Mouse (Mus musculus): ENCODE data around the gene Aup1. TPM values are rescaled to one million over a fixed set of nuclear protein-coding genes. Genes with fewer than 3 reads are reported as not detected.

Gene Aup1
- polyA plus RNA-seq, 1 experiment: 276 TPM

DNA sequence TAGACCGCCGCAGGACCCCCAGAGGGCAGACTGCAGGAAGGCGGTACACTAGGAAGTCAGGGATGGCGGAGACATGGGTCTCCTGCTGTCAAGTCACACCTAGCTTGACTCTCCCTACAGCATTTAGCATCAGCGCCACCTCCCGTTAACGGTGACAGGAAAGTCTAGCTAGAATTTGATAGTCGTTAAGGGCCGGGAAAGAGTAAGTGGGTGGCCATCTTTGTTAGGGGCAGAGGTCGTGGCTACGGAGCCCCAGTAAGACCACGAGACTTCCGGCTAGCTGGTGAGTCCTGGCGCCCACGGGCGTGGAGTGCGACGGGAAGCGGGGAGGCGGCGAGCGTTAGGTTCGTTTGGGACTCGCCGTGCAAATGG, 47.0 kb downstream of the Aup1 start, which contains the start of the genes Ccdc142 and Gm42688:
Gene Ccdc142, plus strand, starts transcription at position 286 of the 372 bp plus-strand sequence.
Gene Gm42688, plus strand, starts transcription at position 302 of the 372 bp plus-strand sequence.
- Histone ChIP-seq H3K4me1 (ENCODE audit: control insufficient read depth, insufficient read depth, low read length) (peaks cover 14% of the 10 kb centered on the region), H3K27ac (ENCODE audit: insufficient read depth, low read length) (peak within 1 kb of the TSS; percentile 63), H3K4me3 (replicated peaks; ENCODE audit: insufficient read depth, low read depth, low read length) (peak within 1 kb of the TSS; percentile 78), H3K27me3 (ENCODE audit: control insufficient read depth, insufficient read depth, low read length) (no peaks in the 10 kb centered on the region)
- under 1% methylated on average over 25 of the region's 25 CpGs for WGBS
- TF ChIP-seq CTCF (IDR thresholded peaks at IDR 0.05; ENCODE audit: borderline replicate concordance, insufficient read depth, low read depth, low read length): peak; percentile 62
- TF ChIP-seq POLR2A (IDR thresholded peaks at IDR 0.05; ENCODE audit: borderline replicate concordance, insufficient read depth, low read length): peak; percentile 77
- peak; percentile 92 to 94 for DNase-seq

- peak overlapping the region; percentile 63 for H3K27ac ChIP-seq (ENCODE audit: insufficient read depth, low read length)
- WGBS: under 1% methylated on average over 74 of the region's 74 CpGs
- peak overlapping the region; percentile 78 for H3K4me3 ChIP-seq (replicated peaks; ENCODE audit: insufficient read depth, low read depth, low read length)
- TF ChIP-seq CTCF (IDR thresholded peaks at IDR 0.05; ENCODE audit: borderline replicate concordance, insufficient read depth, low read depth, low read length): no peak; the same call in 1 of the 2 replicates
- 0 out of 2 replicates have a peak, but pooled peaks have one; percentile 9 for TF ChIP-seq POLR2A (IDR thresholded peaks at IDR 0.05; ENCODE audit: borderline replicate concordance, insufficient read depth, low read length)
- no peaks in the 10 kb centered on the region for H3K27me3 ChIP-seq (ENCODE audit: control insufficient read depth, insufficient read depth, low read length)
- DNase-seq: peak; percentile 58 to 60
- H3K4me1 ChIP-seq (ENCODE audit: control insufficient read depth, insufficient read depth, low read length): peaks cover 14% of the 10 kb centered on the region
Measured at GRCm38 (mm10) chr6:83101688-83102556, 47.6 kb downstream of the Aup1 start.

DNA sequence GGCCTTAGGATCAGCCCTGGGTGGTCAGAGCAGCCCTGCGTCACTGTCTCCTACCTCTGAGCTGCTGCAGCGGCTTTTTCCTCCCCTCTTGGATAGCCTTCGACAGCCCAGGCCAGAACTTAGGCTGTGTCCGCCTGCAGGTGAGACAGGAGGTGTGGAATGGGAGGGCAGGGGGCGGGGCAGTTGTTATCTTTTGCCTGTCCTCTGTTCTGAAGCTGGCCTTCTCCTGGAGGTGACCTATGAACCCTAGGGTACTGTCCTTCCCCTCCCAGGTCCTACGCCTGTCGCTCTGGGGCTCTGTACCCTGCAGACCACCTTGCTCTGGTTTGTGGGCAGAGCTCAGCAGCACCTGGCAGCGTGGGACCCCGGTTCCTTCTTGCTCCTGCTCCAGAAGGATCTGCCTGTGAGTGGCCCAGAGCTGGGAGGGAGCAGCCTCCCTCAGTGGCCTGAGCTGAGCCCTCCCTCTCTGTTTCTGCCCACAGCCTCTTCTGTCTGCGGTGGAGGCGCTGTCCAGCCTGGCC, 48.9 kb downstream of the Aup1 start:
- no peak for DNase-seq
- TF ChIP-seq POLR2A (IDR thresholded peaks at IDR 0.05; ENCODE audit: borderline replicate concordance, insufficient read depth, low read length) (no peak), CTCF (IDR thresholded peaks at IDR 0.05; ENCODE audit: borderline replicate concordance, insufficient read depth, low read depth, low read length) (no peak)

GRCm38 (mm10) chr6:83104158-83104557, 49.8 kb downstream of the Aup1 start:
- no peak for TF ChIP-seq POLR2A (IDR thresholded peaks at IDR 0.05; ENCODE audit: borderline replicate concordance, insufficient read depth, low read length)
- no peak for TF ChIP-seq CTCF (IDR thresholded peaks at IDR 0.05; ENCODE audit: borderline replicate concordance, insufficient read depth, low read depth, low read length)
- DNase-seq: no peak
- 31% methylated on average over 4 of the region's 4 CpGs for WGBS
- H3K4me3 ChIP-seq (replicated peaks; ENCODE audit: insufficient read depth, low read depth, low read length): no peak overlapping the region
- H3K27ac ChIP-seq (ENCODE audit: insufficient read depth, low read length): no peak overlapping the region
- H3K27me3 ChIP-seq (ENCODE audit: control insufficient read depth, insufficient read depth, low read length): no peaks in the 10 kb centered on the region
- peaks cover 20% of the 10 kb centered on the region for H3K4me1 ChIP-seq (ENCODE audit: control insufficient read depth, insufficient read depth, low read length)

More for the DNA sequence above, 48.9 kb downstream of the Aup1 start:
- WGBS: 54% methylated on average over 11 of the region's 11 CpGs
- H3K4me3 ChIP-seq (replicated peaks; ENCODE audit: insufficient read depth, low read depth, low read length): no peak overlapping the region
- peaks cover 20% of the 10 kb centered on the region for H3K4me1 ChIP-seq (ENCODE audit: control insufficient read depth, insufficient read depth, low read length)
- no peak overlapping the region for H3K27ac ChIP-seq (ENCODE audit: insufficient read depth, low read length)
- no peaks in the 10 kb centered on the region for H3K27me3 ChIP-seq (ENCODE audit: control insufficient read depth, insufficient read depth, low read length)

Other genes starting within 250 kb of the Aup1 start
- gene Sema4f, start 114.8 kb upstream of the Aup1 start, polyA plus RNA-seq (2012; rRNA removed): 44.7 and 52.5 TPM in 2 replicates
- gene M1ap, start 107.6 kb upstream of the Aup1 start, polyA plus RNA-seq (2012; rRNA removed): 0.11 and 0.21 TPM in 2 replicates
- gene Dok1, start 21.1 kb upstream of the Aup1 start, polyA plus RNA-seq (2012; rRNA removed): 1.7 and 2.1 TPM in 2 replicates
- gene Loxl3, start 20.3 kb upstream of the Aup1 start, polyA plus RNA-seq (2012; rRNA removed): 3.5 and 3.8 TPM in 2 replicates
- gene Htra2, start 752 bp downstream of the Aup1 start, polyA plus RNA-seq (2012; rRNA removed): 57.6 and 58.2 TPM in 2 replicates
- gene Dqx1, start 3.3 kb downstream of the Aup1 start, polyA plus RNA-seq (2012; rRNA removed): 0.92 and 0.93 TPM in 2 replicates
- gene Tlx2, start 15.8 kb downstream of the Aup1 start, polyA plus RNA-seq (2012; rRNA removed): not detected in 2 replicates
- gene Pcgf1, start 23.3 kb downstream of the Aup1 start, polyA plus RNA-seq (2012; rRNA removed): 57.5 and 61.6 TPM in 2 replicates
- gene Lbx2, start 31.8 kb downstream of the Aup1 start, polyA plus RNA-seq (2012; rRNA removed): 0.28 TPM in 1 of 2 replicates, not detected in the other
- gene Ccdc142, start 47.1 kb downstream of the Aup1 start, polyA plus RNA-seq (2012; rRNA removed): 9.1 and 12.4 TPM in 2 replicates
- 9.9 TPM in 2 replicates for gene Gm42688, start 47.1 kb downstream of the Aup1 start, polyA plus RNA-seq (2012; rRNA removed)
- 109 and 114 TPM in 2 replicates for gene Mrpl53, start 54.5 kb downstream of the Aup1 start, polyA plus RNA-seq (2012; rRNA removed)
- gene Mogs, start 61.0 kb downstream of the Aup1 start, polyA plus RNA-seq (2012; rRNA removed): 31.7 and 33.5 TPM in 2 replicates
- gene Wbp1, start 67.0 kb downstream of the Aup1 start, polyA plus RNA-seq (2012; rRNA removed): 88.2 and 93.1 TPM in 2 replicates
- 25.1 and 25.3 TPM in 2 replicates for gene Ino80b, start 70.9 kb downstream of the Aup1 start, polyA plus RNA-seq (2012; rRNA removed)
- 88.8 and 97.2 TPM in 2 replicates for gene Rtkn, start 80.9 kb downstream of the Aup1 start, polyA plus RNA-seq (2012; rRNA removed)
- 22.7 and 29.1 TPM in 2 replicates for gene Wdr54, start 101.9 kb downstream of the Aup1 start, polyA plus RNA-seq (2012; rRNA removed)
- gene 1700003E16Rik, start 101.9 kb downstream of the Aup1 start, polyA plus RNA-seq (2012; rRNA removed): 6.6 and 8.1 TPM in 2 replicates
- gene Dctn1, start 111.4 kb downstream of the Aup1 start, polyA plus RNA-seq (2012; rRNA removed): 394 and 406 TPM in 2 replicates
- gene Slc4a5, start 165.3 kb downstream of the Aup1 start, polyA plus RNA-seq (2012; rRNA removed): 2.8 and 5.8 TPM in 2 replicates